Mouse (Mus musculus): Measurements from ENCODE around the gene Zfp839. TPM values are rescaled to one million over a fixed set of nuclear protein-coding genes. Genes with fewer than 3 reads are reported as not detected.
"Not testable (repeated sequence)": the region's sequence is repeated elsewhere in the genome, so short reads cannot be mapped to it uniquely, and the experiment has no call there.

Zfp839 gene
- total and polyA plus RNA-seq, 3 experiments: 4.2 to 5.0 TPM; not detected in 1

DNA sequence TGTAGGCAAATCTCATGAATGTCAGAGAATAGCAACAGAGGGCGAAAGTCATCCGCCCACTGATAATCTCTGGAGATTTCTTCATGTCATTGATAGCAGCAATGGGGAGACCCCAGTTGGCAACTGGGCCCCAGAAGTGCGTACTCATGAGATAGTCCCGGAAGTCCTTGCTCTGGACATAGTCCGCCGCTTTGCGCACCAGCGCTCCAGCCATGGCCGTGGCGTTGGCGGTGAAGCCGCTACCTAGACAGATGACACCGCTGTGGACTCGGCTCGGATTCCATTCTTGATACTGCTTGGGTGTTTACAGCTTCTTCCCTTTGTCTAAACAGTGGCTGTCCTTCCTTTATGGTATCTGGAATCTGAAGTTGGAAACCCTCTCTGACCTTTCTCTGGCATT, 8.6 kb downstream of the Zfp839 start:
- TF ChIP-seq NELFE (IDR thresholded peaks at IDR 0.05; ENCODE audit: low read depth, low read length): peak; percentile 29; the same call in 1 of the 2 replicates
- not testable (repeated sequence) for H3K9me3 ChIP-seq (replicated peaks; ENCODE audit: insufficient read depth, low read length); H3K27ac ChIP-seq (ENCODE audit: control insufficient read depth, low read depth, low read length); H3K27me3 ChIP-seq (ENCODE audit: control insufficient read depth in 1 of 2, insufficient read depth in 2 of 2, low read length in 2 of 2); H3K79me2 ChIP-seq (ENCODE audit: control insufficient read depth, insufficient read depth, low read length, poor library complexity)
- H3K4me1 ChIP-seq (ENCODE audit: control insufficient read depth in 1 of 2, insufficient read depth in 2 of 2, low read length in 2 of 2): peaks cover 6 to 45% of the 10 kb centered on the region in 2 experiments
- peak; percentile 45 for DNase-seq (ENCODE audit: low read depth, low spot score)
- peaks cover 0 to 20% of the 10 kb centered on the region in 2 experiments; a peak in 2 of 4 replicates for H3K36me3 ChIP-seq (ENCODE audit: control insufficient read depth in 1 of 2, insufficient read depth in 2 of 2, low read length in 2 of 2)
- H3K9ac ChIP-seq (ENCODE audit: control insufficient read depth, low read depth, low read length, poor library complexity, severe bottlenecking): peak overlapping the region; percentile 52
- peak overlapping the region; percentile 42 to 60; a peak in 3 of 4 replicates for H3K4me3 ChIP-seq (ENCODE audit: control insufficient read depth in 1 of 2, insufficient read depth in 1 of 2, low read depth in 2 of 2, low read length in 2 of 2)

GRCm38 (mm10) chr12:110860293-110860692, 10.2 kb downstream of the Zfp839 start:
- H3K4me1 ChIP-seq (ENCODE audit: control insufficient read depth in 1 of 2, insufficient read depth in 2 of 2, low read length in 2 of 2): peaks cover 6 to 39% of the 10 kb centered on the region in 2 experiments
- 0 out of 2 replicates have a peak, but pooled peaks have one; percentile 20 for TF ChIP-seq RCOR1 (IDR thresholded peaks at IDR 0.05; ENCODE audit: low read depth, low read length)
- TF ChIP-seq POLR2A (IDR thresholded peaks at IDR 0.05; ENCODE audit: control insufficient read depth in 1 of 2, insufficient read depth in 1 of 2, low read depth in 1 of 2, low read length in 2 of 2, poor library complexity in 1 of 2): no peak
- peak; percentile 46; the same call in 1 of the 2 replicates for TF ChIP-seq ELF1 (IDR thresholded peaks at IDR 0.05; ENCODE audit: low read depth, low read length)
- TF ChIP-seq GATA1 (IDR thresholded peaks at IDR 0.05; ENCODE audit: low read depth, low read length): peak; percentile 13; the same call in 1 of the 2 replicates
- peak; percentile 46 to 62; a peak in 3 of 4 replicates for TF ChIP-seq EP300 (IDR thresholded peaks at IDR 0.05; ENCODE audit: low read depth in 1 of 2, low read length in 2 of 2)
- TF ChIP-seq SIN3A (IDR thresholded peaks at IDR 0.05; ENCODE audit: low read length): 0 out of 2 replicates have a peak, but pooled peaks have one; percentile 41
- 0 out of 2 replicates have a peak, but pooled peaks have one; percentile 49 for TF ChIP-seq MYB (IDR thresholded peaks at IDR 0.05; ENCODE audit: low read depth, low read length)
- no peak for TF ChIP-seq HCFC1 (IDR thresholded peaks at IDR 0.05; ENCODE audit: low read depth, low read length)
- no peak for TF ChIP-seq NELFE (IDR thresholded peaks at IDR 0.05; ENCODE audit: low read depth, low read length)
- peak; percentile 73 for TF ChIP-seq ZNF384 (IDR thresholded peaks at IDR 0.05; ENCODE audit: low read depth, low read length)
- no peaks in the 10 kb centered on the region for H3K9me3 ChIP-seq (replicated peaks; ENCODE audit: insufficient read depth, low read length)
- H3K9ac ChIP-seq (ENCODE audit: control insufficient read depth, low read depth, low read length, poor library complexity, severe bottlenecking): no peak overlapping the region
- no peaks in the 10 kb centered on the region for H3K79me2 ChIP-seq (ENCODE audit: control insufficient read depth, insufficient read depth, low read length, poor library complexity)
- peaks cover 0 to 20% of the 10 kb centered on the region in 2 experiments; a peak in 3 of 4 replicates for H3K36me3 ChIP-seq (ENCODE audit: control insufficient read depth in 1 of 2, insufficient read depth in 2 of 2, low read length in 2 of 2)
- peak; percentile 72 for DNase-seq (ENCODE audit: low read depth, low spot score)
- no peak overlapping the region; a peak in 1 of 4 replicates for H3K4me3 ChIP-seq (ENCODE audit: control insufficient read depth in 1 of 2, insufficient read depth in 1 of 2, low read depth in 2 of 2, low read length in 2 of 2)
- H3K27me3 ChIP-seq (ENCODE audit: control insufficient read depth in 1 of 2, insufficient read depth in 2 of 2, low read length in 2 of 2): no peaks in the 10 kb centered on the region
- H3K27ac ChIP-seq (ENCODE audit: control insufficient read depth, low read depth, low read length): no peak overlapping the region; the same call in 1 of the 2 replicates

DNA sequence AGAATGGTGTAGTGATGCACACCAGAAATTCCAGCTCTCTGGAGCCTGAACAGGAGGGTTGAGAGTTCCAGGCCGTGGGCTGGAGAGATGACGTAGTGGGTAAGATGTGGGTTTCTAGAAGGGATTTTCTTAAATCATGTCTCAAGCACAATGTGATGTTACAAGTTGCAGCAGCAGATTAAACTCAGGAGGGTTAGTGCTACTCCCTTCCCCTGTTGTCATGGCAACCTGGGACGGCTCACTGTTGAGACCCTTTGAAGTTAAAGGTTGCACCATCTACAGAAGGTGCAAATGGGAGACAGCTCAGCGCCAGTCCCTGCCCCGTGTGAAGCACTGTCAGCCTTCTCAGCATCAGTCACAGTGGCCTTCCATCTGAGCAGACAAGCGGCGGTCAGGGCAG, 11.2 kb downstream of the Zfp839 start:
- H3K27ac ChIP-seq (ENCODE audit: control insufficient read depth, low read depth, low read length): no peak overlapping the region
- TF ChIP-seq UBTF (IDR thresholded peaks at IDR 0.05; ENCODE audit: borderline replicate concordance, insufficient read depth, low read depth, low read length) (no peak), BHLHE40 (IDR thresholded peaks at IDR 0.05; ENCODE audit: borderline replicate concordance, low read depth, low read length) (no peak), MYC (IDR thresholded peaks at IDR 0.05; ENCODE audit: low read depth, low read length) (no peak)
- H3K36me3 ChIP-seq (ENCODE audit: control insufficient read depth in 1 of 2, insufficient read depth in 2 of 2, low read length in 2 of 2): peaks cover 0 to 20% of the 10 kb centered on the region in 2 experiments; a peak in 3 of 4 replicates
- H3K27me3 ChIP-seq (ENCODE audit: control insufficient read depth in 1 of 2, insufficient read depth in 2 of 2, low read length in 2 of 2): no peaks in the 10 kb centered on the region
- H3K79me2 ChIP-seq (ENCODE audit: control insufficient read depth, insufficient read depth, low read length, poor library complexity): no peaks in the 10 kb centered on the region
- no peak for DNase-seq (ENCODE audit: low read depth, low spot score)
- no peak overlapping the region for H3K4me3 ChIP-seq (ENCODE audit: control insufficient read depth in 1 of 2, insufficient read depth in 1 of 2, low read depth in 2 of 2, low read length in 2 of 2)
- H3K4me1 ChIP-seq (ENCODE audit: control insufficient read depth in 1 of 2, insufficient read depth in 2 of 2, low read length in 2 of 2): peaks cover 6 to 32% of the 10 kb centered on the region in 2 experiments
- H3K9ac ChIP-seq (ENCODE audit: control insufficient read depth, low read depth, low read length, poor library complexity, severe bottlenecking): no peak overlapping the region
- H3K9me3 ChIP-seq (replicated peaks; ENCODE audit: insufficient read depth, low read length): no peaks in the 10 kb centered on the region
